Mouse (Mus musculus) E14TG2a.4 (cell line): ENCODE measurements around the gene Cox4i1.

ENCODE experiments used
- CTCF ChIP-seq: conservative IDR thresholded peaks from 2 replicates; pipeline ENCODE4 v1.5.1; 2014; ENCODE audit warnings: low read length
- NANOG ChIP-seq: IDR thresholded peaks from 2 replicates; pipeline ENCODE4 v1.6.1; 2014; ENCODE audit warnings: borderline replicate concordance, low read length, mixed read lengths

GRCm38 (mm10) chr8:120697154-120697978, 29.3 kb downstream of the Cox4i1 start:
- TF ChIP-seq CTCF (no peak), NANOG (no peak)
